Mouse (Mus musculus): ENCODE measurements around the gene Zfpl1.
"Not testable (repeated sequence)": the region's sequence is repeated elsewhere in the genome, so short reads cannot be mapped to it uniquely, and the experiment has no call there.

The Zfpl1 gene

GRCm38 (mm10) chr19:6058966-6059365 lies 25.8 kb downstream of the Zfpl1 start:
- DNase-seq (ENCODE audit: extremely low read depth, low read depth): no peak

GRCm38 (mm10) chr19:6058513-6058912 lies 26.2 kb downstream of the Zfpl1 start:
- no peak for DNase-seq (ENCODE audit: extremely low read depth, low read depth)

- peak; percentile 79 for DNase-seq (ENCODE audit: extremely low read depth, low read depth)
Measured at GRCm38 (mm10) chr19:6057313-6058096, 27.3 kb downstream of the Zfpl1 start, which contains the start of the genes Mrpl49 and Fau. Gene Mrpl49 (minus strand): TSS chr19:6057785. Gene Fau (plus strand): TSS chr19:6057844.

- no peak for DNase-seq (ENCODE audit: extremely low read depth, low read depth)
Measured at GRCm38 (mm10) chr19:6056696-6057095, 28.1 kb downstream of the Zfpl1 start.

GRCm38 (mm10) chr19:6054296-6054695 lies 30.5 kb downstream of the Zfpl1 start:
- no peak for DNase-seq (ENCODE audit: extremely low read depth, low read depth)

GRCm38 (mm10) chr19:6052516-6052915 lies 32.2 kb downstream of the Zfpl1 start:
- no peak for DNase-seq (ENCODE audit: extremely low read depth, low read depth)

- DNase-seq (ENCODE audit: extremely low read depth, low read depth): peak; percentile 65
Measured at GRCm38 (mm10) chr19:6048681-6049410, 35.9 kb downstream of the Zfpl1 start.

GRCm38 (mm10) chr19:6047899-6048166 lies 36.9 kb downstream of the Zfpl1 start:
- no peak for DNase-seq (ENCODE audit: extremely low read depth, low read depth)

GRCm38 (mm10) chr19:6047154-6047898 lies 37.4 kb downstream of the Zfpl1 start:
- DNase-seq (ENCODE audit: extremely low read depth, low read depth): no peak

GRCm38 (mm10) chr19:6046294-6047153 lies 38.2 kb downstream of the Zfpl1 start, which contains the start of gene Syvn1:
Gene Syvn1 (plus strand): TSS chr19:6046576.
- DNase-seq (ENCODE audit: extremely low read depth, low read depth): peak; percentile 95

- peak; percentile 71 for DNase-seq (ENCODE audit: extremely low read depth, low read depth)
Measured at GRCm38 (mm10) chr19:6045366-6046293, 39.1 kb downstream of the Zfpl1 start.

GRCm38 (mm10) chr19:6044102-6044501 lies 40.7 kb downstream of the Zfpl1 start:
- DNase-seq (ENCODE audit: extremely low read depth, low read depth): not testable (repeated sequence)

- no peak for DNase-seq (ENCODE audit: extremely low read depth, low read depth)
Measured at GRCm38 (mm10) chr19:6042293-6042692, 42.5 kb downstream of the Zfpl1 start.

- no peak for DNase-seq (ENCODE audit: extremely low read depth, low read depth)
Measured at GRCm38 (mm10) chr19:6040002-6040401, 44.8 kb downstream of the Zfpl1 start.

- DNase-seq (ENCODE audit: extremely low read depth, low read depth): no peak
Measured at GRCm38 (mm10) chr19:6038326-6038725, 46.4 kb downstream of the Zfpl1 start.

GRCm38 (mm10) chr19:6037695-6038094 lies 47.1 kb downstream of the Zfpl1 start:
- DNase-seq (ENCODE audit: extremely low read depth, low read depth): no peak

- no peak for DNase-seq (ENCODE audit: extremely low read depth, low read depth)
Measured at GRCm38 (mm10) chr19:6035966-6036585, 48.7 kb downstream of the Zfpl1 start.
